Mouse (Mus musculus): ENCODE measurements at regions not wholly inside any gene's neighbourhood (a gene's known extent, or its start where the extent isn't known, plus 50 kb on each side); places are given as distances from the start of the nearest gene placed in this dataset.

GRCm38 (mm10) chr17:51321025-51321424 is 141.9 kb upstream of the Tbc1d5 start:
- TF ChIP-seq CTCF (IDR thresholded peaks at IDR 0.05; ENCODE audit: low read depth, low read length) (no peak), GATA1 (IDR thresholded peaks at IDR 0.05; ENCODE audit: borderline replicate concordance, low read length) (no peak), POLR2AphosphoS5 (IDR thresholded peaks at IDR 0.05; ENCODE audit: insufficient replicate concordance, low read depth, low read length) (no peak), TAL1 (conservative IDR thresholded peaks at IDR 0.05; ENCODE audit: low read depth, low read length) (no peak)
